Mouse (Mus musculus) intestine, postnatal 0 days (tissue): ENCODE results near the gene Acadm. TPM values are rescaled to one million over a fixed set of nuclear protein-coding genes. Genes with fewer than 3 reads are reported as not detected.

Source experiments
- ATAC-seq: fragments of 200-750 bp; cut with Nextera tagmentation; 2 replicates; pipeline ENCODE4 v1.8.0; 2017; ENCODE audit warnings: mild to moderate bottlenecking, moderate TSS enrichment, moderate library complexity
- H3K27ac ChIP-seq: fragments of 300-500 bp; sonication (generic); 2 replicates; pipeline ENCODE4 v1.5.1; 2014; ENCODE audit warnings: mild to moderate bottlenecking, low read depth, low read length, moderate library complexity
- H3K27me3 ChIP-seq: fragments of 300-500 bp; sonication (generic); replicated peaks from 2 replicates; pipeline ENCODE4 v1.6.1; 2014; ENCODE audit warnings: low read length, mixed read lengths; ENCODE audit not compliant: control insufficient read depth, insufficient read depth
- H3K36me3 ChIP-seq: fragments of 300-500 bp; sonication (generic); 2 replicates; pipeline ENCODE4 v1.6.1; 2014; ENCODE audit warnings: mild to moderate bottlenecking, moderate library complexity; ENCODE audit not compliant: control insufficient read depth, insufficient read depth
- H3K4me1 ChIP-seq: fragments of 300-500 bp; sonication (generic); replicated peaks from 2 replicates; pipeline ENCODE4 v1.6.1; 2014; ENCODE audit warnings: antibody characterized with exemption, low read length, mixed read lengths; ENCODE audit not compliant: control insufficient read depth, insufficient read depth
- H3K4me2 ChIP-seq: fragments of 300-500 bp; sonication (generic); replicated peaks from 2 replicates; pipeline ENCODE4 v1.6.1; 2014; ENCODE audit warnings: low read depth, mild to moderate bottlenecking, moderate library complexity
- H3K4me3 ChIP-seq: fragments of 300-500 bp; sonication (generic); 2 replicates; pipeline ENCODE4 v1.5.1; 2014; ENCODE audit warnings: low read depth, low read length
- H3K9ac ChIP-seq: fragments of 300-500 bp; sonication (generic); 2 replicates; pipeline ENCODE4 v1.6.1; 2014; ENCODE audit warnings: mild to moderate bottlenecking, low read depth, low read length
- H3K9me3 ChIP-seq: fragments of 300-500 bp; sonication (generic); 2 replicates; pipeline ENCODE4 v1.6.1; 2016; ENCODE audit warnings: mixed run types; ENCODE audit not compliant: control insufficient read depth
- CTCF ChIP-seq: sonication (generic); IDR thresholded peaks from 2 replicates; pipeline ENCODE4 v1.5.1; 2016; ENCODE audit warnings: low read depth, mild to moderate bottlenecking, control low read depth, antibody characterized with exemption, moderate library complexity
- WGBS: fragments of 180-500 bp; shearing (Covaris S2); extraction: QIAGEN DNeasy Blood & Tissue Kit; methylation state at CpG from one replicate; pipeline ENCODE4 v1.1.7; 2014; 5-methylcytosine and 5-hydroxymethylcytosine counted together
- polyA plus RNA-seq: library from polyadenylated mRNA; unstranded; fragments of >200 nt; fragmentation: Nextera tagmentation; extraction: Ambion mirVana; gene quantifications from 2 replicates; pipeline ENCODE4 v1.2.1, GENCODE M21; 2015

The Acadm gene
- polyA plus RNA-seq, 1 experiment from 2014 or later: 148 TPM

- H3K27ac ChIP-seq: no peak overlapping the region
- H3K27me3 ChIP-seq: peaks cover 30% of the 10 kb centered on the region
- peak overlapping the region; percentile 72 for H3K4me2 ChIP-seq
- TF ChIP-seq CTCF: no peak
- H3K9ac ChIP-seq: no peak overlapping the region
- no peak for ATAC-seq
- H3K4me1 ChIP-seq: no peaks in the 10 kb centered on the region
- 17% methylated on average over 21 of the region's 21 CpGs for WGBS
- H3K9me3 ChIP-seq: no peaks in the 10 kb centered on the region
- H3K36me3 ChIP-seq: no peaks in the 10 kb centered on the region
- peak overlapping the region; percentile 40 for H3K4me3 ChIP-seq
Measured at GRCm38 (mm10) chr3:153973949-153974760, 29.7 kb upstream of the Acadm start.

DNA sequence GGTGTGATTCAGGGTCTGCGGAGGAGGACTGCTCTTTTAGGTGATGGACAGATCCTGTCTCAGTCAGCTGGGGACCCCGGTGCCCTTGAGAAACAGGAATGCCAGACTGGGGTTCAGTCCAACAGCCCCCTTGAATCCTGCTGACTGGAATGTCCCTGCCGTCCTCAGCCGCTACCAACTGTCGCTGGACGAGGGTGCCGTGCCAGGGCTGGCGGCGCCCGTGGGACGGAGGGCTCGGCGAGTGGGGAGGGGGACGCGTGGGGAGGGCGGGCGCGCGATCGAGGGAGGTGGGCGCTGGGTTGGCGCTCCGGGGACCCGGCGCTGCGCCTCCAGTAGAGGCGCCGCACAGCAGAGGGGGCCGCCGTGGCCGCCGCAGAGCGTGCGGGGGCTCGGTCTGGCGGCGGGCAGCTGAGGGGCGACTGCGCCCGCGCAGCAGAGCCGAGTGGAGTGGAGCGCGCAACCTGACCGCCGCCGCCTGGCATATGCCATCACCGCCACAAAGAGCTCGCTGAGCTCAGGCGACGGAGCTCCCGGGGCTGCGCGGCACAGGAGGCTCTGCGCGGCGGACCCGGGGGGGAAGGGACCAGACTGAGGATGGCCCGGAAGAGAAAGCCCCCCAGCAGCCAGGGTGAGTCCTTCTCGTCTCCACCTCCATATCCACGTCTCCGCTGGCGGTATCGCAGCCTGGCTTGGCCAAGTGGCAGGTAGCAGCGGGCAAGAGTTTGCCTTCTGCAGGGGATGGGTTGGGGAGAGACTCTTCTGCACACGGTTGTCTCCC, 28.9 kb upstream of the Acadm start, which contains the start of gene Slc44a5:
TSS of gene Slc44a5 (plus strand) at position 266 of the 778 bp plus-strand sequence.
- Histone ChIP-seq H3K4me1 (no peaks in the 10 kb centered on the region), H3K27ac (no peak within 1 kb of the TSS), H3K27me3 (peaks cover 30% of the 10 kb centered on the region), H3K9me3 (no peaks in the 10 kb centered on the region), H3K36me3 (no peaks in the 10 kb centered on the region), H3K4me2 (peak within 1 kb of the TSS; percentile 72), H3K9ac (peak within 1 kb of the TSS; percentile 34; the same call in 1 of the 2 replicates), H3K4me3 (peak within 1 kb of the TSS; percentile 40)
- TF ChIP-seq CTCF: no peak
- 0 out of 2 replicates have a peak, but pooled peaks have one; percentile 38 for ATAC-seq
- WGBS: 1% methylated on average over 57 of the region's 66 CpGs

GRCm38 (mm10) chr3:153969451-153969850, 25.0 kb upstream of the Acadm start:
- H3K9ac ChIP-seq: no peak overlapping the region
- no peak overlapping the region for H3K4me3 ChIP-seq
- H3K4me1 ChIP-seq: no peaks in the 10 kb centered on the region
- H3K27ac ChIP-seq: no peak overlapping the region
- 82% methylated on average over 4 of the region's 4 CpGs for WGBS
- peaks cover 20% of the 10 kb centered on the region for H3K27me3 ChIP-seq
- TF ChIP-seq CTCF: no peak
- H3K4me2 ChIP-seq: no peak overlapping the region
- no peak for ATAC-seq
- no peaks in the 10 kb centered on the region for H3K9me3 ChIP-seq
- H3K36me3 ChIP-seq: no peaks in the 10 kb centered on the region

DNA sequence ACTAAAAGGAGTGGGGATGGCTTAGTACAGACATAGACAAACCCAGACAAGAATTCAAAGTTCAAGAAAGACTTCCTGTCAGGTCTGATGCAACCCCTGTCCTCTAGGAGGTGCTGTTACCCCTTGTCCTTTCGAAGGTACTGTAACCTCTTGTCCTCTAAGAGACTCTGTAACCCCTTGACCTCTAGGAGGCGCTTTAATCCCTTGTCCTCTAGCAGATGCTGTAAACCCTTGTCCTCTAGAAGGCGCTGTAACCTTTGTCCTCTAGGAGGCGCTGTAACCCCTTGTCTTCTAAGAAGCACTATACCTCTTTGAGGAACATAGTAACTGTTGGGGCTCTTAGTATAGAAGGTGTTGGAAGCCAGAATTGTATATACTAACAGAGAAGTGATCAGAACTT, 24.1 kb upstream of the Acadm start:
- peak; percentile 76 for TF ChIP-seq CTCF
- Histone ChIP-seq H3K36me3 (no peaks in the 10 kb centered on the region), H3K27me3 (peaks cover 12% of the 10 kb centered on the region; the same call in 1 of the 2 replicates), H3K4me3 (no peak overlapping the region), H3K9ac (no peak overlapping the region), H3K27ac (no peak overlapping the region), H3K4me1 (no peaks in the 10 kb centered on the region), H3K4me2 (no peak overlapping the region), H3K9me3 (no peaks in the 10 kb centered on the region)
- no peak for ATAC-seq
- 50% methylated on average over 4 of the region's 4 CpGs for WGBS

GRCm38 (mm10) chr3:153967447-153967846, 23.0 kb upstream of the Acadm start:
- H3K27ac ChIP-seq: no peak overlapping the region
- H3K27me3 ChIP-seq: peaks cover 2% of the 10 kb centered on the region; the same call in 1 of the 2 replicates
- WGBS: 46% methylated on average over 5 of the region's 5 CpGs
- H3K4me2 ChIP-seq: no peak overlapping the region
- H3K9me3 ChIP-seq: no peaks in the 10 kb centered on the region
- H3K4me1 ChIP-seq: no peaks in the 10 kb centered on the region
- TF ChIP-seq CTCF: no peak
- no peaks in the 10 kb centered on the region for H3K36me3 ChIP-seq
- ATAC-seq: no peak
- no peak overlapping the region for H3K4me3 ChIP-seq
- no peak overlapping the region for H3K9ac ChIP-seq
